Mouse (Mus musculus): ENCODE data around the gene Asphd2.
"Not testable (repeated sequence)": the region's sequence is repeated elsewhere in the genome, so short reads cannot be mapped to it uniquely, and the experiment has no call there.

Gene Asphd2

GRCm38 (mm10) chr5:112394779-112395443, at the start of gene Asphd2:
Gene Asphd2 (minus strand): TSS chr5:112394866.
- no peak for DNase-seq (ENCODE audit: low spot score)

- DNase-seq (ENCODE audit: low spot score) = no peak
Observed at GRCm38 (mm10) chr5:112438535-112438934, 43.9 kb upstream of the Asphd2 start.

DNA sequence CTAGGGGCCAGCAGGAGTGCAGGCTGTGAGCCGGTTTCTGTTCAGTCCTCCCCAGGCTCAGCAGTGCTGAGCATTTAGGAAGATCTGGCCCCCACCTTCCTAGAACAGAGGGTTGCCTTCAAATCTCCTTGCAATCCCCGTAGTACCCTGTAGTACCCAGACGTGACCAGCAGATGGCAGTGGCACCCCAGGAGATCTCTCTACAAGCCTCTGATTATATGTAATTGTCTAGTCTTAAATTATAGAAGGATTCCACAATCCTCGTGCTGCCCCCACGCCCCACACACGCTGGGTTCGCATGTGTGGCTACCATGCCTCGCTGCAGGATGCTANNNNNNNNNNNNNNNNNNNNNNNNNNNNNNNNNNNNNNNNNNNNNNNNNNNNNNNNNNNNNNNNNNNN, 38.3 kb upstream of the Asphd2 start:
- no peak for DNase-seq (ENCODE audit: low spot score)

DNA sequence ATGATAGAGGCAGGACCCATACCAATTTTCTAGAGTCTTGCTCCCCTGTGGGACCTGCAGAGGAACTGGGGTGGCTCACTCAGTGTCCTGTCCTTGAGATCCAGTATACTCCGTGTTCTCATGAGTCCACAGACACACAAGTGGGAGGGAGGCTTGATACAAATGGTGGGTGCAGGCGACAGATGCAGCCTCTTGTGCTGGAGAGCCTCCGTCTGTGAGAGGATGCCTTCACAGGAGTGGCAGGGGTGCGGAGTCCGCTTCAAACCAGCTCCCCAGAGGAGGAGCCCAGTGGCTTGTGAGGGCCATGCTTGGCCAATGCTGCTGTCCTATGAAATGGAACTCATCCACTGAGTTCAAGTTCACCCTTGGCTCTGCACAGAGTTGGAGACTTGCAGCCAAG, 37.4 kb upstream of the Asphd2 start:
- no peak for DNase-seq (ENCODE audit: low spot score)

DNA sequence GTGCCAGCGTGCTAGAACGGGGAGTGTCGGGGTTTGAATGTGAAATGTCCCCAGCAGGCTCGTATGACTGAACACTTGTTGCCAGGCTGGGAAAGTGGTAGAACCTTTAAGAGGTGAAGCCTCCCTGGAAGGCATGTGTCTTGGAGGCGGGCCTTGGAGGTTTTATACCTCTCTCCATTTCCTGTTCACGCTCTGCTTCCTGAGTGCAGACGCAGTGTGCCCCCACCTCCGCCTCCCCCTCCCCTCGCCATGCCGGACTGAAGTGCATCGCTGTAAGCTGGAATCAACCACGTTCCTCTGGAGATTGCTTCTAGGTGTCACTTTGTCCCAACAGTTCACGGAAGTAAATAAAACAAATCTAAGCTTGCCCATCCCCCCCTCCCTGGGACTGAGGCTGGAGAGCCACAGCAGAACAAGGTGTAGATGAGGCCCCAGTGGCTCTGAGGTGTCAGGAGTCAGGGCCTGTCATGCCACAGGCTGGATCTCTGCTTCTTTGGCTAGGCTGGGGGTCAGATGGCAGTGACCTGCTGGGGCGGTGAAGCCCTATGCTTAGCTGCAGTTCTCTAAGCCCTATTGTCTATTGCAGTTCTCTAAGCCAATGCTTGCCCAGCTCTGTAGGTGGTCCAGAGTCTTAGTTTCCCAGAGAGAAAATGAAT, 36.6 kb upstream of the Asphd2 start:
- peak; percentile 5 for DNase-seq (ENCODE audit: low spot score)

DNA sequence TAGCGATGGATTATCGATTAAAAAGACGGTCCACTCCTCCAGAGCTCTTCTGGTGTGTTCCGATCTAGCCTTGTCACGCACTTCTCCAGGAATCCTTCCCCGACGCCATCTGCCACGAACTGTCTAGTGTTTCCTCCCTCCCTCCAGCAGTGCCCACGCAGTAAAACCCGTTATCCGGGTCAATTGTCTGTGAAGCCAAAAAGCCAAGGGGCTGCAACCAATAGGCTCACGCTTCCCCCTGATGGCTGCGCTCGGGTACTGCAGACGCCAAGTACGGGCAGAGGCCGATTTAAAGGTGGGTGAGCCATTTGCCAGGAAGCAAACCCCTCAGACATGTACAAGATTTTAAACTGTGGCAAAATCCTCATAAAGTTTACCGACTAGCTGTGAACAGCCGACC, 34.3 kb upstream of the Asphd2 start:
- peak; percentile 10 for DNase-seq (ENCODE audit: low spot score)

DNA sequence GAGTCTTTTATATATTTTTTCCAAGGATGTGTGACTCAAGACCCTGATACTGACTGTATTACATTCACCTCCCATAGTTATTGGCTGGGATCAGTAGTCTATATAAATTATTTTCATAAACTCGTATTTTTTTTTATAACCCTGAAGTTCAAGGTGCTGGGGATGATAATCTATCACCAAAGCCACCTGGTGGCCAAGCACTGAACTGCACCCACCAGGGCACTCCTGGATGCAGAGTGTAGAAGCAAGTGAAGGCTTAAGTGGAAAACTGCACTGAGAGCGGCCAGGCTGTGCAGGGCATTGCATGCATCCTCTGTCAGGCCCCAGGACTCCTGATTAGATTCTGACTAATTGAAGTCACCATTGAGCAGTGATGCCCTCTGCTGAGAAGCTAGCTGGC, 32.6 kb upstream of the Asphd2 start:
- DNase-seq (ENCODE audit: low spot score) = peak; percentile 15

DNA sequence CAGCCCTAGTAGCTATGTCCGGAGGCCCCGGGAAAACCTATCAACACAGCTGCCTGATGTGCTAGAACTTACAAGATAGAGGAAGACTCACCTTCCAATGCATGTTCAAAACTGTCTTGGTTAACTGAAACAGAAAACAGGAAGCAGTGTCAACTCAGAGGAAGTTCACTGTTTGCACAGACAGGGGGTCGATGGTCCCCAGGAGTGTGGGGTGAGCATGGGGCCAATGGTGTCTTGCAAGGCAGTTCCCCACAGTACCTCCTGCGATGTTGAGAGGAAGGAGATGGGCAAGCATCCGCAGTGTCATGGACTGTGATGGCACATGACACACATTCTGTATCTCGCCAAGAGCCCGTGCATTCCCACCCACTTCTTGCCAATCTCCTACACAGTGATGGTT, 32.0 kb upstream of the Asphd2 start:
- peak; percentile 6 for DNase-seq (ENCODE audit: low spot score)

- DNase-seq (ENCODE audit: low spot score) = no peak
Observed at GRCm38 (mm10) chr5:112419535-112419934, 24.9 kb upstream of the Asphd2 start.

GRCm38 (mm10) chr5:112418023-112418422, 23.4 kb upstream of the Asphd2 start:
- DNase-seq (ENCODE audit: low spot score) = no peak

DNA sequence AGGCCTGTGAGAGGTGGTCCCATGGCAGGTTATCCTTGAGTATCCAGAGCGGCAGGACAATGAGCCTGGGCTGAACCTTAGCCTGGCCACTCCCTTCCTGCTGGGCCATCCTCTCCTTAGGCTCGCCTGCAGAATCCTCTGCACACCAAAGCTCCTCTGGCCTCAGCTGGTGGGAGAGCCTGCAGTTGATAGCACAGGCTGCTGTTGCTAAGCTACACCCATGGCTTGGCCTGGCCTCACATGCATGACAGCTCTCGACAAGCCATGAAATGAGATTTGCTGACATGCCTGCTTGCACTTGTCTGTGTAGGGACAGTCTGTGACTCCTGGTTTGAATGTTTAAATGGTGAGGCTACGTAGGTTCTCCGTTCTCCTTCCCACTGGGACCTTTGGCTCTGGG, 22.0 kb upstream of the Asphd2 start:
- no peak for DNase-seq (ENCODE audit: low spot score)

DNA sequence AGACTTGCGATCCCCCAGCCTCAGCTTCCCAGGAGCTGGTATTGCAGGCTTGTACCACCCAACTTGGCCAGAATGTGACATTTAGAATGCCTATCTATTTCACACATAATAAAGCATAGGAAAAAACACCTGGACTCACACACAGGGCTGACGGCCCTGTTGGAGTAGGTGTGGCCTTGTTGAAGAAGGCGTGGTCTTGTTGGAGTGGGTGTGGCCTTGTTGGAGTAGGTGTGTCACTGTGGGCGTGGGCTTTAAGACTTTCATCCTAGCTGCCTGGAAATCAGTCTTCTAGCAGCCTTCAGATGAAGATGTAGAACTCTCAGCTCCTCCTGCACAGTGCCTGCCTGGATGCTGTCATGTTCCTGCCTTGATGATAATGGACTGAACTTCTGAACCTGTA, 18.1 kb upstream of the Asphd2 start:
- not testable (repeated sequence) for DNase-seq (ENCODE audit: low spot score)

DNA sequence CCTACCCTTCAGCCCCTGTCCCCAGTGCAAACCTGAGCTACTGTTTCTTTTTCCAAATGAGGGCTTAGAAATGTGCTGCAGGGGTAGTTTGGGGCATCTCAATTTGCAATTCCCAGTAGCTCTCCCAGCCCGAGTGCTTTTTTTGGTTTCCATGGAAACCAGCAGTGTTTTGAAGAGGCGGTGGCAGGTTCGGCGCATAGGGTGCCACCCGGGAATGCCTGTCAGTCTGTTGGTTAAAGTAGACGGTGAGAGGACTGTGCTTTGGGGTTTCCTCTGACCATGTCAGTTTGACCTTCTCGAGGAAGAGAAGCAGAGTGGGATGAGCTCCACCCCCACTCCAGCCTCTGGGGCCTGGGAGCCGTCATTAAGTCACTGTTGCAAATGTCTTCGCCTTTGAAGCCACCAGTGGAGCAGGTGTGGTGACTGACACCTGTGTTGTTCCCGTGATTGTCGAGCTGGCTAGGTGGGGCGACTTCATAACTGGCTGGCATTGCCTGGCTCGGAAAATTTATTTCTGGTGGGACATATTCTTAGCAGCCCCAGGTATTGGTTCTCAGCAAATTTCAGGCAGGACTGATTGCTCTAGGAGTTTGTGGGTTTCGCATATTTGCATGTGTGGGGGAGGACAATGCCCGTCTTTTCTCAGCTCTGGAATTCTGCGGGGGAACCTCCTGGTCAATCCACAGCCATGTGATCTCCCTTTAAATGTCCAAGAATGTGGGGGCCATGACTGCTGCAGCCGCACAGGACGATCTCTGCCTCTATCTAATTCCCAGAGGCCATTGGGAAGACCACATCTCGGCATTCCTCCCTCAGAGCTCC, 17.1 kb upstream of the Asphd2 start:
- DNase-seq (ENCODE audit: low spot score) = no peak

DNA sequence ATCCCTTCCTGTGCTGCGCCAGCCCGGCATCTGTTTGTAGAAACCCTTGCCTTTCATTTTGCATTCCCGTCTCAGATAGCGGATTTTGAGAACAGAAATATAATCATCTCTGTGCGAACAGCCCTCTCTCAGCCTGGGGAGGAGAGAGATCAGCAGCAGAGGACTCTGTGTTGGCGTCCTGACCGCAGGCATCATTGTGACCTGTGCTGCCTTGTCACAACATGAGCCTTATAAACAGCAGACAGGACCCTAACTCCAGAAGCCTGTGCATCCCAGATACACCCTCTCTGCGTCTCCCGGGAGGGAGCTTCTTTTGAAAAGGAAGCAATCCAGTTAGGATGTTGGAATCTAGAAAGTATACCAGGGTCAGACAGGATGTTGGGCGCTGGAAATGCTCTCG, 16.4 kb upstream of the Asphd2 start:
- DNase-seq (ENCODE audit: low spot score) = no peak

- no peak for DNase-seq (ENCODE audit: low spot score)
Observed at GRCm38 (mm10) chr5:112409274-112409673, 14.6 kb upstream of the Asphd2 start.

DNA sequence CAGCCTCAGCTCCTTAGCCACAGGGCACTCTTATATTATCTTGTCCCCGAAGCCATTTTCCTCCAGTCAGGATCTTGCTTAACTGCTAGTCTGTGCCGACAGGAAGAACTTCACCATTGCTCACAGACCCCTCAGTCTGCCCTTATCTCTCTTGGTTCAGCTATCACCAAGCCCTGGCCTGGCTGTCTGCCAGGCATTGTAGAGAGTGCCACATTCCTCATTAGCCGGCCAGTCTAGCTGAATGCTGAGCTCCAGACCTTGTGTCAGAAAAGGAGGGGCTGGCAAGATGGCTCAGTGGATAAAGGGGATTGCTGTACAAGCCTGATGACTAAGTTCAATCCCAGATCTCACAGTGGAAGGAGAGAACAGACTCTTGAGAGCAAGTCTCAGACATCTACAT, 11.4 kb upstream of the Asphd2 start:
- DNase-seq (ENCODE audit: low spot score) = no peak

- DNase-seq (ENCODE audit: low spot score) = no peak
Observed at GRCm38 (mm10) chr5:112402437-112402836, 7.8 kb upstream of the Asphd2 start.

GRCm38 (mm10) chr5:112399284-112399683, 4.6 kb upstream of the Asphd2 start:
- DNase-seq (ENCODE audit: low spot score) = no peak

DNA sequence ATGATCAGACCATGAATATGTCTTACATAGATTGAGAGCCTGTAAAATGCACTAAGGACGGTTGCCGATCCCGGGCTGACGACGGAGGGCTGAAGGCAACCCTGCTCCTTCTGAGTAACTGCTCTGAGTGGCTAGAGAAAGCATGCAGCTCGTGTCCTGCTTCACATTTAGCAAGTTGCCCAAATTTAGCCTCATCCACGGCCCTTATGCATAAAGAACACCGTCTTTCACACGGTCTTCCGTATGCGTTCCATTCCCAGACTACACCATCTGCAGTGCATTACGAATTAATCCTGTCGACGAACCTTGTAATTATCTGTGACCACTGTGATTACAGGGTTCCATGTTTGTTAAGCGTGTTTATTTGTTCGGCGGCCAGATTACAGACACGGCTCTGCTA, 1.4 kb upstream of the Asphd2 start:
- DNase-seq (ENCODE audit: low spot score) = no peak

GRCm38 (mm10) chr5:112394415-112394763, 277 bp downstream of the Asphd2 start:
- no peak for DNase-seq (ENCODE audit: low spot score)

- DNase-seq (ENCODE audit: low spot score) = no peak
Observed at GRCm38 (mm10) chr5:112393741-112394414, 788 bp downstream of the Asphd2 start.

DNA sequence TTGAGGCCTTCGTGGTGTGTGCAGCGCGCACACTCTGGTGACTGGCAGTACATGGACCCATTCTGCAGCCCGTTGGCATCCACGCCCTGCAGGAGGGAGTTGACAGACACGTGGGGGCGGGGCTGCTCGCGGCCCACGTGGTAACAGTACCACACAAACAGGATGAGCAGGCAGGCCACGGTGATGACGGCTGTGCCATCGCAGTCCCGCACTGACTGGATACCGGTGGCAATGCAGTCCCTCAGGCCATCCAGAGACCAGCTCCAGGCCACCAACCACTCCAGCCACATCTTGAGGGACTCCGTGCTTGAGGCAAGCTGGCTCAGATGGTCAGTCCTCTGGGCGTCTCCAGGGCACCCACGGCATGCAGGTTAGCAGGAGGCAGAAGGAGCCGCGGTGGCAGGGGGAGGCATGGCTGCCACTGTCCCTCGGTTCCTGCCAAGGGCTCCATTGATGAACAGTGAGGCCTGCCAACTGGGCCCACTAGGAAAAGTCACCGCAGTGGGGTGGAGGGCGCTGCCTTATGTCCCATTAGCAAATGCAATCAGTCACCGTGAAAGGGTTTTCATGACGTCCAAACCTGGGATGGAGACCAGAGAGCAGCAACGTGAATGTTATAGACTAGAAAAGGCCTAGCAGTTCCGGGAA, 2.9 kb downstream of the Asphd2 start:
- no peak for DNase-seq (ENCODE audit: low spot score)
